Mouse (Mus musculus) CD4-positive, CD25-positive, alpha-beta regulatory T cell, adult 2 months (primary cell): ENCODE results near the gene Npcd.
"Not testable (repeated sequence)": the region's sequence is repeated elsewhere in the genome, so short reads cannot be mapped to it uniquely, and the experiment has no call there.

Source experiments
- DNase-seq: peaks from one replicate; pipeline ENCODE4 v3.0.0-alpha.2; 2012; ENCODE audit warnings: low read depth, low spot score

Npcd gene

DNA sequence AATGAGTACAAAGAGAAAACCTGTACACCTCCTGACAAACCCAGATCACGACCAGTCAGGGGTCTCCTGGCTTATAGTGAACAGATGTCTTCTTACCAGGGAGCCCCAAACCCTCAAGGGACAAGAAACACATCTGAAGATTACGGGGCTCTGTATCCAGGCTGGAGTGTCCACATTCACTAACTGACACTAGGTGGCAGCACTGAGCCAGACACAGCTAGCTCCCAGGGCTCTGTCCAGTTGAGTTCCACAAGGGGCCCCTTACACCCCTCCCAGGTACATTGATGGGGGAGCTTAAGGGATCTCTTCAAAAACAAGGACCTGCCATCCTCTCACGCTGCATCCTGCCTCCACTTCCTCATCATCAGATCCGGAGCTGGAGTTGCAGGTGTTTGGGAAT, 3.6 kb downstream of the Npcd start:
- peak; percentile 92 for DNase-seq

- no peak for DNase-seq
These were observed 4.6 kb downstream of the Npcd start for GRCm38 (mm10) chr15:79829431-79829830.

GRCm38 (mm10) chr15:79828366-79829035, 5.5 kb downstream of the Npcd start:
- DNase-seq, result no peak

- DNase-seq, result no peak
These were observed 6.2 kb downstream of the Npcd start for GRCm38 (mm10) chr15:79827778-79828210.

GRCm38 (mm10) chr15:79827061-79827777, 6.8 kb downstream of the Npcd start:
- DNase-seq, result no peak

- DNase-seq, result no peak
These were observed 7.7 kb downstream of the Npcd start for GRCm38 (mm10) chr15:79826221-79826935.

DNA sequence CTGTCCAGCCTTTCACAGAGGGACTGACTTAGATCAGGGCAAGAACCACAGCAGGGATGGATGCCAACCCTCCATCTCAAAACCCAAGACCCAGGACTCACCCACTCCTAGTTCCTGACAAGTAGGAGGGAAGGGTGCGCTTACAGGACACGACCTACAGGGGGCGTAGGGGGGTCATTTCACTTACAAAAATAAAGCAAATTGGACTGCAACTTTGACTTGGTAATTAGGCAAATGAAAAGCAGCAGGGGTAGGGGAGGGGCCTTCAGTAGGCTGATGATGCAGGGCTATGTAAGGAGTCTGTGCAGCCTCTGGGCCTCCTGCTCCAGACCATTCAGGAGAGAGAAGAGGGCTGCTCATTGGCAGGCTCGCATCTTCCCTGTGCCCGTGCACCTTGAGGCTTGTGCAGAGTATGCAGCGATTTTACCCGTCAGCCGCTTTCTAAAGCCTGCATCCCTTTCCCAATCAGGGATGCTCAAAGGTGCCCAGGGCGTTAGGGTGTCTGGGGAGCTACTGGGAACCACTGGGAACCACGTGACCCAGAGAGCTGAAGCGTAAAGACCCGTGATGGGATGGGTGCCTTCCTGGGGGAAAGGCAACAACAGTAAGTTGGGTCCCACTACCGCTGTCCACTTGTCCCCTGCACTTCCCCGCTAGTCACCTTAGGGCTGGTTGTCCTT, 8.8 kb downstream of the Npcd start:
- peak; percentile 68 for DNase-seq

- no peak for DNase-seq
These were observed 10.3 kb downstream of the Npcd start for GRCm38 (mm10) chr15:79823588-79824280.

DNA sequence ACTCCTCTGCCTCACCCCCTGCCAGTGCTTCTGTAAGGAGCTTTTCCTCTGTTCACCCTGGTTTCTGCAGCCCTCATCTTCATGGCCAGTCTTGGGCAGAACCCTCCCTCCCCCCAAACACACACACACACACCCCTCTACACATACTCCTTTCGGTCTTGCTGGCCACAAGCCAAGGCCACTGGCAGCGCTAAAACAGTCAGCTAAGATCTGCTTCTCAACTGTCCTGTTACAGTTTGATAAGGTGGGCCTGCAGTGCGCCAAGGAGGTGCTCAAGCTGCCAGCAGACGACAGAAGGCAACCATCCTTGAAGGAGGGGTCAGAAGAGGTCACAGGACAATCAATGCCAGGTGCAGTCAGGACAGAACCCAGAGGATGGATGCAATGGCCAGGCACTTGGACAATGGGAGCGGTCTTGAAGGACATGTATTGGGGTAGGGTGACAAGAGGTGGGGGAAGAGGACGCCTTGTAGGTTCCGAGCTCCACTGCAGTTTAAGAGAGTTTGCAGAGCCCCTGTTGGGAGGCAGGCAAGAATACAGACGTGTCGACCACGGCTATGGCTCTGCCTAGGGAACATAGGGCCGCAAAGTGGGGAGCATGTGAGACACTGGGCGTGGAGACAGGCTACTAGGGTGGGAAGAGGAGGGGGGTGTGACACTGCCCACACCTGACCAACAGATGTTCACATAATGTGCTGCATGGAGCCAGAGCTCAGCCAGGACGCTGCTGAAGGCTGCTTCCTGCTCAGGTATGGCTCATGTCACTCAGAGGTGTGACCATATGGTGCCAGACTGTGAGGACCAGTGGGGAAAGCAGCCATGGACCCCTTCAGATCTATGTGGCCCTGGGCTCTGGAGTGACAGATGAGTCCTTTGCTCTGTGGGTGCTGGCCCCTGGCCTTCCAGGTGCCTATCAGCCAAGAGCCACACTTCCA, 11.5 kb downstream of the Npcd start:
- no peak for DNase-seq

GRCm38 (mm10) chr15:79818325-79818724, 15.7 kb downstream of the Npcd start:
- DNase-seq, result peak; percentile 46

DNA sequence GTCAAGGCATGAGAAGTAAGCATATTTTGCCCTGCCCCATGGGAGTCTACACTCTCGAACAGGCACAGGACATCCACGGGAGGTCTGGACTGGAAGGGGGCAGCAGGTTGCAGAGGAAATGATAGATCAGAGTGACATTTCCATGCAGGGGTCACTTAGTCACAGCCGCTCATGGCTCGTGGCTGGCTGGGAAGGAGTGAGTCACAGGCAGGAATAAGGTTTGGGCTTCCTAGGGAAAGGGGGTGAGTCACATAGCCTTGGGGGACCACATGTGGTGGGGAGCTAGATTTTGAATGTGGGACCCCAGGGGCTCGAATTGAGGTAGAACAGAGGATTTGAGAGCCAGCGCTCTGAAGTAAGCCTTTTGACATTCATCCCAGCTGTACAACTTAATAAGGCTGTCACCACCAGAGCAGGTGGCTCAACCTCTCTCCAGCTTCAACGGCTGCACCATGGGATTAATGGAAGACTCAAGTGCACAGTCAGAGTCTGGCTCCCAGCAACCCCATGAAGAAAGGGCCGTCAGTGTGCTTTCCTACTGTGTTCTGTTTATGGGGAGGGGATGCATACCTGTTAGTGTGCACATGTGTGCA, 20.3 kb downstream of the Npcd start:
- no peak for DNase-seq

DNA sequence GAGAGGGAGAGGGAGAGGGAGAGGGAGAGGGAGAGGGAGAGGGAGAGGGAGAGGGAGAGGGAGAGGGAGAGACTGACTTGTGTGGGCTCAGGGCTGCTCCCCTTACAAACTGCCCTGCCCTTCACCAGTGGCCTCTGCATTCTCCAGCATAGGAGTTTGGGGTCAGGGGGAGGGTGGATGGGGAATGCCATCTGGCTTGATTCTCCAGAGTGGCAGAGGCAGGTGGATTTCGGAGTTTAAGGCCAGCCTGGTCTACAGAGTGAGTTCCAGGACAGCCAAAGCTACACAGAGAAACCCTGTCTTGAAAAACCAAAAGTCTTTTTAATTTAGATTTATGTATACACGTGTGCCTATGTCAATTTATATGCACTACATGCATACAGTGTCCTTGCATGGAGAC, 21.2 kb downstream of the Npcd start:
- DNase-seq, result not testable (repeated sequence)

- no peak for DNase-seq
These were observed 23.0 kb downstream of the Npcd start for GRCm38 (mm10) chr15:79810997-79811396.

DNA sequence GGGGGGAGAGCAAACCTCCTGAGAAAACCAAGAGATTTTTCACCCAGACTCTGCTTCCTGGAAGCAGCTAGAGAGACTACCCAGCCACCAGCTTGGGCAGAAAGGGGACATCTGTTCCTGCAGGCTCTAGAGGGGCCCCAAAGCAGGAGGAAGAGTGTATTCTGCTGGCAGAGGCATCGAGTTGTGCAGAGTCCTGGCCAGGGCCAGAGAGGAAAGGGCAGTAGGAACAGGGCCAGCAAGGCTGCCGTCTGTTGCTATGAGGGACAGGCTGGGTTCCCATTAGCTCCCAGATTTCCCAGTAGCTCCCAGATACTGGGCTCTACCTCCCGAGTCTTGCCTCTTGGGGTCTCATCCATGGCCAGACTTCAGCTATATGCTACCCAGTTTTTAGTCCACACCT, 24.0 kb downstream of the Npcd start:
- no peak for DNase-seq

DNA sequence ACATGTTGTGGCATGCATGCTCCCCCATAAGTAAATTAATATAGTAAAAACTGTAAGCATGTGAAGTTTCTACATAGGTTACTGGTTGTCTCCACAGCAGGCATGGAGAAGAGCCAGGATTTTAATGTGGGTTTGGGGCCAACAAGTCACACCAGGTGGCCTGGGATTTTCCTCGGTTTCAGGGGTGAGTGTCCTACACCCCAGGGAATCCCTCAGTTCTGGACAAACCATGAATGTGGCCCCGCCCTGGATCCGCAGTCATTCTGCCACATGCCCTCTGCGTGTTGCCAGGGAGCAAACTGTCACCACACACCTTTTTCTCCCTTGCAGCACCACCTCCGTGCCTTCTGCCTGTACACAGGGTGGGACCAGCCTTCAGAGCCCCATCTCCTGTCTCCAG, 25.4 kb downstream of the Npcd start:
- no peak for DNase-seq

DNA sequence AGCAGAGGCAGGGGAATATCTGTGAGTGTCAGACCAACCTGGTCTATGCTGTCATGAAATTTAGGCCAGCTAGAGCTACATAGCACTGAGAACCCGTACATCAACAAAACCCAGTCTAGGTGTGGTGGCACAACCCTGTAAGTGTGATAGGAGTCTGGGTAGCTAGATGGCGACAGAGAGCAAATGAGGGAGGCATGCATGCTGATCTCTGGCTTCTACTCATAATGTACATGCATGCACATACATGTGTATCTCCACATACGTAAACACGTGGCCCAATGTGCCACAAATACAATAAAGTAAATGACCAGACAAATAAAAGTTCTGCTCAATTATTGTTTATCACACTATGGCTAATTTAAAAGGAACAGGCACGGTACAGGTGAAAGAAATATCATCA, 25.9 kb downstream of the Npcd start:
- peak; percentile 80 for DNase-seq

DNA sequence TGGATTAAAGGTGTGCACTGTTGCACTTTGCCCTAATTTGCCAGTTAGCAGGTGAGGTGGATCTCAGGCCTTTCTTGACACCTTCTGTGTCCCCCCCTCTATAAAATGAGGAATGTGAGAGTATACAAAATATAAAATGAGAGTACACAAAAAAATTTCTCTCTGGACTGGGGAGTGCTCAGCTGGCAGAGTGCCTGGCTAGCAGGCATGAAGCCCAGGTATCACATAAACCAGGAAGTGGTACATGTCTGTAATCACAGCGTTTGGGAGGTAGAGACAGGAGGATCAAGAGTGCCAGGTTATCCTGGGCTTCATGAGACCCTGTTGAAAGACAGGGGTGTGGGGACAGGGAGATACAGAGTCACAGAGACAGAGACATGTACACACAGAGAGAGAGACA, 27.0 kb downstream of the Npcd start:
- no peak for DNase-seq

DNA sequence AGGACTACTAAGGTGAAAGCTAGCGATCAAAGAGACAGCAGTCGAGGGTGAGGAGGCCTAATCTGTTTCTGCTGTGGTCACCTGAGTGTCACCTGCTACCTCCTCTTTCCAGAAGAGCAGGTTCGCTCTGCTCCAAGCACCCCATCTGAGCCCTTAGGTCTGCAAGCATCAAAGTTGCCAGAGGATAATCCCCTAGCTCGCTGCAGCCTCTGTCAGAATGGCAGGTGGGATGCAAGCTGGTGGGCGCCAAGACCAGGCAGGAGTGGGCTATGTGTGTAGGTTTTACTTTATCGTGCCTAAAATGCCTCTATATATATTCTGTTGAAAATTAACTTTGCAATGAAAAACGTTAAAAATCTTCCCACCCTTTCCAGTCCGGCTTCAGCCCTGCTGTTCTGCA, 28.8 kb downstream of the Npcd start:
- no peak for DNase-seq

GRCm38 (mm10) chr15:79804352-79805071, 29.5 kb downstream of the Npcd start, which contains the start of gene Nptxr:
Gene Nptxr, minus strand, starts transcription at chr15:79804766.
- peak; percentile 37 for DNase-seq
